Mouse (Mus musculus) small intestine, adult 2 months (tissue): ENCODE measurements around the gene D8Ertd738e.

Source experiments
- CTCF ChIP-seq: fragments of 200-500 bp; IDR thresholded peaks from 2 replicates; pipeline ENCODE4 v1.5.1; 2012; ENCODE audit warnings: low read depth, mild to moderate bottlenecking, control low read depth, inconsistent platforms, low read length, moderate library complexity, mixed read lengths; ENCODE audit not compliant: insufficient replicate concordance, insufficient read length; ENCODE audit errors: extremely low read depth
- POLR2A ChIP-seq: fragments of 200-500 bp; IDR thresholded peaks from 2 replicates; pipeline ENCODE4 v1.6.1; 2012; ENCODE audit warnings: low read depth, mild to moderate bottlenecking, control low read depth, inconsistent platforms, low read length, moderate library complexity

- no peak for TF ChIP-seq CTCF
- no peak for TF ChIP-seq POLR2A
Observed at GRCm38 (mm10) chr8:84200126-84200555, 49.4 kb downstream of the D8Ertd738e start.
